Mouse (Mus musculus) layer of hippocampus, postnatal 14 days (tissue): Measurements from ENCODE around the gene Gm10961. TPM values are rescaled to one million over a fixed set of nuclear protein-coding genes. Genes with fewer than 3 reads are reported as not detected.
"Not testable (repeated sequence)": the region's sequence is repeated elsewhere in the genome, so short reads cannot be mapped to it uniquely, and the experiment has no call there.

Experiments
- DNase-seq, 2 experiments: peaks; one replicate each; pipeline ENCODE4 v3.0.0; 2021 to 2022; ENCODE audit warnings: low spot score in 2 of 2, mixed read lengths in 1 of 2
- total RNA-seq, 2 experiments: library from RNA; stranded (reverse); gene quantifications; 2 replicates each; pipeline ENCODE4 v1.2.3; 2021

Gm10961 gene
- total RNA-seq, 2 experiments from 2014 or later = not detected

GRCm38 (mm10) chr3:107612902-107613525 is 18.1 kb upstream of the Gm10961 start:
- peak; percentile 61 to 70 for DNase-seq

- no peak for DNase-seq
Observed at GRCm38 (mm10) chr3:107617800-107618199, 13.3 kb upstream of the Gm10961 start.

- no peak for DNase-seq
Observed at GRCm38 (mm10) chr3:107619911-107620310, 11.2 kb upstream of the Gm10961 start.

- DNase-seq = peak in 1 of 2 experiments; percentile 0
Observed at GRCm38 (mm10) chr3:107621286-107622075, 9.6 kb upstream of the Gm10961 start.

- DNase-seq = no peak
Observed at GRCm38 (mm10) chr3:107622537-107622936, 8.6 kb upstream of the Gm10961 start.

- DNase-seq = no peak
Observed at GRCm38 (mm10) chr3:107624424-107624823, 6.7 kb upstream of the Gm10961 start.

- DNase-seq = no peak
Observed at GRCm38 (mm10) chr3:107625536-107625935, 5.6 kb upstream of the Gm10961 start.

- DNase-seq = no peak
Observed at GRCm38 (mm10) chr3:107626751-107627150, 4.4 kb upstream of the Gm10961 start.

GRCm38 (mm10) chr3:107627641-107628040 is 3.5 kb upstream of the Gm10961 start:
- DNase-seq = no peak

- DNase-seq = peak; percentile 26 to 58
Observed at GRCm38 (mm10) chr3:107628551-107628950, 2.6 kb upstream of the Gm10961 start.

- no peak for DNase-seq
Observed at GRCm38 (mm10) chr3:107629411-107629810, 1.7 kb upstream of the Gm10961 start.

GRCm38 (mm10) chr3:107631523-107631958 is 419 bp downstream of the Gm10961 start, which contains the start of gene Strip1:
Gene Strip1, minus strand, starts transcription at chr3:107631694.
- peak; percentile 89 to 96 for DNase-seq

GRCm38 (mm10) chr3:107632786-107633185 is 1.7 kb downstream of the Gm10961 start:
- DNase-seq = no peak

- DNase-seq = no peak
Observed at GRCm38 (mm10) chr3:107633906-107634305, 2.8 kb downstream of the Gm10961 start.

GRCm38 (mm10) chr3:107635836-107636235 is 4.7 kb downstream of the Gm10961 start:
- no peak for DNase-seq

- DNase-seq = no peak
Observed at GRCm38 (mm10) chr3:107636236-107636635, 5.1 kb downstream of the Gm10961 start.

- DNase-seq = no peak
Observed at GRCm38 (mm10) chr3:107637606-107638172, 6.6 kb downstream of the Gm10961 start.

- DNase-seq = no peak
Observed at GRCm38 (mm10) chr3:107646947-107647346, 15.8 kb downstream of the Gm10961 start.

GRCm38 (mm10) chr3:107650276-107650675 is 19.2 kb downstream of the Gm10961 start:
- not testable (repeated sequence) for DNase-seq

- DNase-seq = no peak
Observed at GRCm38 (mm10) chr3:107652968-107653367, 21.8 kb downstream of the Gm10961 start.

GRCm38 (mm10) chr3:107654861-107655260 is 23.7 kb downstream of the Gm10961 start:
- no peak for DNase-seq

GRCm38 (mm10) chr3:107655491-107655890 is 24.4 kb downstream of the Gm10961 start:
- no peak for DNase-seq
